Mouse (Mus musculus): ENCODE measurements around the gene Rbbp5. TPM values are rescaled to one million over a fixed set of nuclear protein-coding genes. Genes with fewer than 3 reads are reported as not detected.
A peak's percentile ranks its signal among the peaks of the same experiment; 100 is the strongest.

The Rbbp5 gene
- 53.8 and 55.6 TPM in 2 replicates for polyA plus RNA-seq (2015; fragmentation: Nextera tagmentation; extraction: Ambion mirVana)

GRCm38 (mm10) chr1:132476928-132477691, at the start of gene Rbbp5:
Gene Rbbp5 (plus strand): TSS chr1:132477365.
- no peaks in the 10 kb centered on the region for H3K36me3 ChIP-seq (ENCODE audit: poor library complexity, severe bottlenecking)
- peak within 1 kb of the TSS; percentile 86 for H3K9ac ChIP-seq
- ATAC-seq, result peak; percentile 93
- peaks cover 38% of the 10 kb centered on the region for H3K4me1 ChIP-seq
- no peaks in the 10 kb centered on the region for H3K9me3 ChIP-seq (replicated peaks)
- H3K4me2 ChIP-seq, result peak within 1 kb of the TSS; percentile 80
- WGBS, result under 1% methylated on average over 42 of the region's 43 CpGs
- H3K27ac ChIP-seq, result peak within 1 kb of the TSS; percentile 80
- no peaks in the 10 kb centered on the region for H3K27me3 ChIP-seq
- H3K4me3 ChIP-seq, result peak within 1 kb of the TSS; percentile 92

- no peaks in the 10 kb centered on the region for H3K27me3 ChIP-seq
- peak overlapping the region; percentile 62 for H3K27ac ChIP-seq
- peaks cover 15% of the 10 kb centered on the region for H3K36me3 ChIP-seq (ENCODE audit: poor library complexity, severe bottlenecking)
- H3K4me1 ChIP-seq, result peaks cover 36% of the 10 kb centered on the region
- peak; percentile 79 for ATAC-seq
- H3K4me3 ChIP-seq, result no peak overlapping the region
- WGBS, result 38% methylated on average over 3 of the region's 3 CpGs
- no peak overlapping the region for H3K9ac ChIP-seq
- no peak overlapping the region for H3K4me2 ChIP-seq
- H3K9me3 ChIP-seq (replicated peaks), result no peaks in the 10 kb centered on the region
These were observed 46.3 kb upstream of the Rbbp5 start for GRCm38 (mm10) chr1:132430818-132431217.

- peaks cover 32% of the 10 kb centered on the region for H3K4me1 ChIP-seq
- no peaks in the 10 kb centered on the region for H3K27me3 ChIP-seq
- H3K9me3 ChIP-seq (replicated peaks), result no peaks in the 10 kb centered on the region
- H3K9ac ChIP-seq, result no peak overlapping the region; the same call in 1 of the 2 replicates
- WGBS, result 65% methylated on average over 9 of the region's 9 CpGs
- no peak overlapping the region for H3K4me3 ChIP-seq
- peak; percentile 36; the same call in 1 of the 2 replicates for ATAC-seq
- H3K4me2 ChIP-seq, result no peak overlapping the region
- peaks cover 21% of the 10 kb centered on the region for H3K36me3 ChIP-seq (ENCODE audit: poor library complexity, severe bottlenecking)
- H3K27ac ChIP-seq, result peak overlapping the region; percentile 62
These were observed 45.4 kb upstream of the Rbbp5 start for GRCm38 (mm10) chr1:132431716-132432115.

GRCm38 (mm10) chr1:132433349-132433748, 43.8 kb upstream of the Rbbp5 start:
- Histone ChIP-seq H3K4me3 (no peak overlapping the region), H3K9me3 (replicated peaks) (no peaks in the 10 kb centered on the region), H3K36me3 (ENCODE audit: poor library complexity, severe bottlenecking) (peaks cover 24% of the 10 kb centered on the region), H3K27me3 (no peaks in the 10 kb centered on the region), H3K27ac (no peak overlapping the region), H3K4me2 (no peak overlapping the region), H3K9ac (no peak overlapping the region), H3K4me1 (peaks cover 32% of the 10 kb centered on the region)
- no peak for ATAC-seq
- 64% methylated on average over 5 of the region's 5 CpGs for WGBS

GRCm38 (mm10) chr1:132434032-132434431, 43.1 kb upstream of the Rbbp5 start:
- no peak overlapping the region for H3K27ac ChIP-seq

GRCm38 (mm10) chr1:132436320-132436958, 40.7 kb upstream of the Rbbp5 start:
- no peak overlapping the region for H3K9ac ChIP-seq
- no peak overlapping the region for H3K27ac ChIP-seq
- peaks cover 43% of the 10 kb centered on the region for H3K36me3 ChIP-seq (ENCODE audit: poor library complexity, severe bottlenecking)
- no peaks in the 10 kb centered on the region for H3K27me3 ChIP-seq
- WGBS, result 77% methylated on average over 4 of the region's 4 CpGs
- peaks cover 4% of the 10 kb centered on the region for H3K9me3 ChIP-seq (replicated peaks)
- no peak overlapping the region for H3K4me2 ChIP-seq
- no peak for ATAC-seq
- no peak overlapping the region for H3K4me3 ChIP-seq
- H3K4me1 ChIP-seq, result peaks cover 16% of the 10 kb centered on the region

More at GRCm38 (mm10) chr1:132434032-132434431, 43.1 kb upstream of the Rbbp5 start:
- Histone ChIP-seq H3K4me3 (no peak overlapping the region), H3K36me3 (ENCODE audit: poor library complexity, severe bottlenecking) (peaks cover 24% of the 10 kb centered on the region), H3K9ac (no peak overlapping the region), H3K9me3 (replicated peaks) (no peaks in the 10 kb centered on the region), H3K27me3 (no peaks in the 10 kb centered on the region), H3K4me2 (no peak overlapping the region), H3K4me1 (peaks cover 32% of the 10 kb centered on the region)
- 90% methylated on average over 12 of the region's 12 CpGs for WGBS
- no peak for ATAC-seq

- ATAC-seq, result no peak
- no peaks in the 10 kb centered on the region for H3K27me3 ChIP-seq
- no peak overlapping the region for H3K27ac ChIP-seq
- peaks cover 48% of the 10 kb centered on the region for H3K36me3 ChIP-seq (ENCODE audit: poor library complexity, severe bottlenecking)
- no peak overlapping the region for H3K4me3 ChIP-seq
- WGBS, result 90% methylated on average over 1 of the region's 1 CpGs
- H3K9ac ChIP-seq, result no peak overlapping the region
- peaks cover 11% of the 10 kb centered on the region for H3K4me1 ChIP-seq
- peaks cover 4% of the 10 kb centered on the region for H3K9me3 ChIP-seq (replicated peaks)
- no peak overlapping the region for H3K4me2 ChIP-seq
These were observed 40.2 kb upstream of the Rbbp5 start for GRCm38 (mm10) chr1:132436960-132437359.

- Histone ChIP-seq H3K4me2 (no peak overlapping the region), H3K27me3 (no peaks in the 10 kb centered on the region), H3K27ac (no peak overlapping the region), H3K9ac (no peak overlapping the region), H3K36me3 (ENCODE audit: poor library complexity, severe bottlenecking) (peaks cover 52% of the 10 kb centered on the region), H3K9me3 (replicated peaks) (peaks cover 4% of the 10 kb centered on the region), H3K4me1 (peaks cover 7% of the 10 kb centered on the region), H3K4me3 (no peak overlapping the region)
- 87% methylated on average over 5 of the region's 5 CpGs for WGBS
- ATAC-seq, result no peak
These were observed 39.8 kb upstream of the Rbbp5 start for GRCm38 (mm10) chr1:132437389-132437788.

- Histone ChIP-seq H3K4me3 (no peak overlapping the region), H3K9ac (no peak overlapping the region), H3K36me3 (ENCODE audit: poor library complexity, severe bottlenecking) (peaks cover 38% of the 10 kb centered on the region), H3K4me2 (no peak overlapping the region), H3K9me3 (replicated peaks) (peaks cover 4% of the 10 kb centered on the region), H3K27ac (no peak overlapping the region), H3K27me3 (no peaks in the 10 kb centered on the region), H3K4me1 (no peaks in the 10 kb centered on the region)
- no peak for ATAC-seq
- 83% methylated on average over 1 of the region's 1 CpGs for WGBS
These were observed 36.2 kb upstream of the Rbbp5 start for GRCm38 (mm10) chr1:132440896-132441435.

GRCm38 (mm10) chr1:132449742-132450141, 27.4 kb upstream of the Rbbp5 start:
- Histone ChIP-seq H3K4me2 (no peak overlapping the region), H3K4me3 (no peak overlapping the region), H3K9ac (no peak overlapping the region), H3K9me3 (replicated peaks) (no peaks in the 10 kb centered on the region), H3K27ac (no peak overlapping the region), H3K36me3 (ENCODE audit: poor library complexity, severe bottlenecking) (peaks cover 51% of the 10 kb centered on the region), H3K27me3 (no peaks in the 10 kb centered on the region), H3K4me1 (no peaks in the 10 kb centered on the region)
- WGBS, result 92% methylated on average over 7 of the region's 7 CpGs
- no peak for ATAC-seq

- H3K36me3 ChIP-seq (ENCODE audit: poor library complexity, severe bottlenecking), result peaks cover 61% of the 10 kb centered on the region
These were observed 12.5 kb upstream of the Rbbp5 start for GRCm38 (mm10) chr1:132464651-132465050.

GRCm38 (mm10) chr1:132468926-132469325, 8.2 kb upstream of the Rbbp5 start:
- no peak overlapping the region for H3K4me2 ChIP-seq
- H3K9me3 ChIP-seq (replicated peaks), result no peaks in the 10 kb centered on the region
- H3K4me3 ChIP-seq, result no peak overlapping the region
- no peaks in the 10 kb centered on the region for H3K27me3 ChIP-seq
- H3K36me3 ChIP-seq (ENCODE audit: poor library complexity, severe bottlenecking), result peaks cover 30% of the 10 kb centered on the region
- H3K9ac ChIP-seq, result no peak overlapping the region
- ATAC-seq, result no peak
- no peaks in the 10 kb centered on the region for H3K4me1 ChIP-seq
- no peak overlapping the region for H3K27ac ChIP-seq

More at GRCm38 (mm10) chr1:132464651-132465050, 12.5 kb upstream of the Rbbp5 start:
- Histone ChIP-seq H3K27ac (no peak overlapping the region), H3K4me2 (no peak overlapping the region), H3K27me3 (no peaks in the 10 kb centered on the region), H3K9ac (no peak overlapping the region), H3K4me1 (no peaks in the 10 kb centered on the region), H3K9me3 (replicated peaks) (no peaks in the 10 kb centered on the region), H3K4me3 (no peak overlapping the region)
- ATAC-seq, result no peak
- WGBS, result 87% methylated on average over 5 of the region's 5 CpGs

All from forebrain, embryonic 13.5 days (tissue).